Mouse (Mus musculus) adrenal gland, postnatal 4 days (tissue): ENCODE data around the gene Mettl21e. TPM values are rescaled to one million over a fixed set of nuclear protein-coding genes. Genes with fewer than 3 reads are reported as not detected.

Source experiments
- total RNA-seq, 2 experiments: library from RNA; stranded (reverse); gene quantifications; 2 replicates each; pipeline ENCODE4 v1.2.3; 2021

The Mettl21e gene
- total RNA-seq, 2 experiments from 2014 or later = 0.14 to 0.34 TPM

Other genes with a start within 250 kb of the Mettl21e start
- 1 to 10 TPM in 1 of 2 experiments, under 1 TPM in 1; 0.81 to 3.6 TPM for gene Mettl21c, start 198.9 kb downstream of the Mettl21e start, total RNA-seq
- not detected for gene Gm8251, start 157.0 kb downstream of the Mettl21e start, total RNA-seq
- gene Tex30, start 116.5 kb downstream of the Mettl21e start, total RNA-seq = 10 to 100 TPM; 13.3 to 15.9 TPM
- gene Kdelc1, start 100.2 kb downstream of the Mettl21e start, total RNA-seq = 10 to 100 TPM; 28.9 to 31.6 TPM
- gene Bivm, start 100.0 kb downstream of the Mettl21e start, total RNA-seq = 10 to 100 TPM; 21.1 to 25.2 TPM
- 10 to 100 TPM; 24.3 to 29.5 TPM for gene Ercc5, start 71.2 kb downstream of the Mettl21e start, total RNA-seq